Mouse (Mus musculus) layer of hippocampus, adult 8-10 months (tissue): ENCODE data around the gene Dlat. TPM values are rescaled to one million over a fixed set of nuclear protein-coding genes. Genes with fewer than 3 reads are reported as not detected.
A peak's percentile ranks its signal among the peaks of the same experiment; 100 is the strongest.

Experiments
- DNase-seq, 2 experiments: peaks; one replicate each; pipeline ENCODE4 v3.0.0; 2022; ENCODE audit warnings: low spot score in 2 of 2
- total RNA-seq, 4 experiments: library from RNA; stranded (reverse); gene quantifications; 2 replicates each; pipeline ENCODE4 v1.2.4; 2022

Gene Dlat
- total RNA-seq, result 100 to 1,000 TPM; 117 to 138 (median 125) TPM

DNA sequence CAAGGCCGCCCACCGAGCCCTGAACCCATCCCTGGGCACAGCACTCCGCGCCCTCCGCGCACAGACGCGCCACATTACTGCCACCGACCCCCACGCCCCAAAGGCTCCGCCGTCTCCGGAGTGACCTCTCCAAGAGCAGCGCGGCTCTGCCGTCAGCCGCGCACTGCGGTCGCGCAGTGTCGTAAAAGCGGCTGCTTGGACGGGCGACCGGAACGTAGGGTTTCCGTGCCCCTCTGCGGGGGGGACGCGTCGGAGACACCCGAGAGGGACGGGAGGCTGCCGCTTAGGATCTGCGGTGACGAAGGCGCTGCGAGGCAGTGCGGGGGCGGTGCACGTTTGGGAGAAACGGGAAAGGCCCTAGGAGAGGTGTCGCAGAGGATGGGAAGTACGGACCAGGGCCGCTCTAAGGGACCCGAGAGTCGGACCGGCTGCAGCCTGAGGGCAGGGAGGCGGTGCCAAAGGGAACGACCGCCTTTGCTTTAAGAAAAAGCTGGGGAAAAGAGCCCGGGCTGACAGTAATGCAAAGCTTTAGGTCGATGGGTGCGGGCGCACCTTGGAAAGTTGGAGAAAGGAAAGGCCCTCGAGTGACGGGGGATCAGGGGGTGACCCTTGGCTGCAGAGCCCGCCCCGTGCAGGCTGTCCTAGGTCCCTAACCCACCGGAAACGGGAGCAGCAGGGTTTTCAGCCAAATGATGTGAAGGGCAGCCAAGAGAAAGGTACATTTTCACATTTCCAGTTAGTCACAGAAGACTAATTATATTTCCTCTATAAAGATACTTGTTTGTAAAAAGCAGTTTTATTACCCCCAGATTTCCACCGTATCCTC, at the start of gene Dlat:
Gene Dlat, minus strand, starts transcription at position 389 of the 826 bp plus-strand sequence.
- peak; percentile 86 to 87 for DNase-seq

DNA sequence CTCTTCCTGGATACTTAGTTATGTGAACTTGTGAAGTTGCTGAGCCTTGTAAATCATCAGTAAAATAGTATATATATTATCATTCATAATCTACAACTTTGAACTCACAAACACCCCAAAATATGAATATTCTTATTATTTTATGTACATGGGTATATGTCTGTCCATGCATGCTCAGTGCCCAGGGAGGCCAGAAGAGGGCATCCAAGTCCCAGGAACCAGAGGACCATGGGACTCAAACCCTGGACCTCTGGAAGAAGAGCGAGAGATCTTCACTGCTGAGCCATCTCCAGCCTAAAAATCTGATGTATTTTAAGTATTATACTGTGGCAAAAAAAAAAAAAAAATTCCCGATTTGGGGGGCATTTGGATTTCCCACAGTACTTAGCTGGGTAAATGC, 49.5 kb upstream of the Dlat start:
- no peak for DNase-seq

DNA sequence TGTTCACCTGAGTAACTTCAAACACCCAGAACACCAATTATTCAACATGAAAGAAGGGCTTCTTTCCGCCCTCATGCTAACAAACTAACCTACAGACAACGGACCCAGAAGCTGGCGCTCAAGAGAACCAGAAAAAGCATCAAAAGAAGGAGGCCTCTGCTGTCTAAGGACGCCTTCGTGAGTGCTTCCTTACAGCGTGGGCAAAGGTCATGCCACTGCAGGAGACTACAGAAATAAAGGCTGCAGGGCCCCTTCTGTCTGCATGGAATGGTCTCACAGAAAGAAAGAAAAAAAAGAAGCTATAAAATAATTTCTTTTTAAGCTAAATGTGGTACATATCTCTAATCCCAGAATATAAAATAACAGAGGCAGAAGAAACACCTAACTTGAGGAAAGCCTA, 45.3 kb upstream of the Dlat start:
- no peak for DNase-seq

DNA sequence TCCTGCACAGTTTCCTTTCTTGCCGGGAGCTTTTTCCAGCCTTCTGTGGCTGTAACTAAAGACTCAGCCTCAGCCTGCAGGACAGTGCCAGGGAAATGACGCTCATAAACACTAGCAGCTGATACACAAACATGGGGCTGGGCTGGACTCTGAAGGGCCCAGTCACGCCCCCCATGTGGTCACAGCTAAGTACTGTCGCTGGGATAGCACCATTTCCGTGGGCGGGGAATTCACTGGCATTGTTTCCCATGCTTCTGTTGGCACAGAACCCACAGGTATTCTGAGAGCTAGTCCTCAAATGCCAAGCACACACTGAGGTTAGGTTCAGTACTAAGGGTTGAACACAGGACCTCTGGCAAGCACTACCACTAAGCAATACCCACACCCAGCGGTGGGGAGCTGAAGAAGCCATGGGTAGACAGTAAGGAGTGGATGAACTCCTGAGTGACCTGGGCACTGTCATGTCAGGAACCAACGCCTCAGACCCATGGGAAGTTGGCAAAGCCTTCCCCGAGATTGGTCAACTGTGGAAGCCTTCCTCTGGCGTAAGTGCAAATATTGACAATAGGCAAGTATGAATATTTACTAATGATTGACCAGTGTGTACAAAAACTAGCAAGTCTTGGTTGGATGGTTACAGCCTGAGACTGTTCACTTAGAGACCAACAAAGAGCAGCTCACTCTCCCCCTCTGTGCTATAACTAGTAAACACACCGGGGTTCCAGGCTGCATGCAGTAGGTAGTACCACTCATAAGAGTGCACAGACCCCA, 41.5 kb upstream of the Dlat start:
- peak in 1 of 2 experiments; percentile 31 for DNase-seq

GRCm38 (mm10) chr9:50698418-50699409, 39.1 kb upstream of the Dlat start:
- DNase-seq, result peak; percentile 45 to 61

- DNase-seq, result peak; percentile 82 to 86
Observed at GRCm38 (mm10) chr9:50697706-50698041, 38.1 kb upstream of the Dlat start.

DNA sequence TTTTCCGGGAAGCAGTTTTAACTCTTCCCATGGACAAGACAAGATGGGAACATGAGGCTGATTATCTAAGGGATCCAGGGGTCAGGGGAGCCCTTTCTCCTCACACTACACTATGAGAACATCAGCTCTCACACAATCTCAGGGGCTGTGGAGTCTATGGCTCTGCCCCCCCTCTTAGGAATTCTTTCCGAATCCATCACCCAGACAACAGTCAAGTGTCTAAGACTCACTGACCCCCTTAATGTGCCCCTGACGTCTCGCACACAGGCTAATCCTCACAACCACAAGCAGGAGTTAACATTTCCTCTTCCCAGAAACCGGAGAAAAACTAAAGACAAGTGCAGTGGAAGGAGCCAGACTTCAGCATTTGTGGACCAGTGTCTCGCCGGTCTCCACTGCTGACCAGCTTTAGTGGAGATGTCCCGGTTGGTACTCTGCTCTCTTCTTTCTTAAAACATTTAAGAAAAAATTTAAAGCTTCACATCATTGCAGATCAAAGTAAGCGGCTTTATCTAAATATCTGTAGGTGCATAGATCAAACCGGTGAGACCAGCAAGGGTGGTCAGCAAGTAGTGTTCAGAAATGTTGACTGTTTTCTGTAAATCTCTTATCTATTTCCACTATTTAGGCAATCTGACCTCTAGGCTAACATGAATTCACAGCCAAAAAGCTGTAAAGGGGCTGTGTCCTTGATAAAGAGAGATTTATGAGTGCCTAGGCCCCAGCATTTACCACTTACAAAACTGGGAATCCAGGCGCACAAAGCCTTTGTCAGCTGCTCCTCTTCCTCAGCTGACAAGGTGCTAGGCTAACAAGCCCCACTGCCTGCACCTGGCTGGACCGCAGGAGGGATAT, 37.5 kb upstream of the Dlat start:
- DNase-seq, result no peak

DNA sequence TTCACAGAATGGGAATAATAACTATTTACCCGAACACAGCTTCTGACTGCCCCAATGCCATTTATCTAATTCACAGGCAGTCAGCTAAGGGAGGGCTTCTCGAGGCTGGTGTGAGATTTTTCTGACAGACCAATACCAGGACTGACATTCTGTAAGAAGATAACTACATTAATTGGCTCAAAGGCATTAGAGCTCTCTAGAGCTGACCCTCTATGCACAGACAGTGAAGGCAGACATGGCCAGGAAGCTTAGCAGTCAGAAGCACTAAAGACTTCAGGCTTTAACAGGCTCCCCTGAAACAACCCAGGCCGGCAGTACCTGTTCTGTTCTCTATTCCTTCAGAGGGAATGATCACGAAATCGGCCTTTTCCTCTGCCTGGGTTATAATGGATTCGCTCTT, 35.6 kb upstream of the Dlat start:
- DNase-seq, result no peak

GRCm38 (mm10) chr9:50693631-50694030, 34.1 kb upstream of the Dlat start:
- peak in 1 of 2 experiments; percentile 38 for DNase-seq

DNA sequence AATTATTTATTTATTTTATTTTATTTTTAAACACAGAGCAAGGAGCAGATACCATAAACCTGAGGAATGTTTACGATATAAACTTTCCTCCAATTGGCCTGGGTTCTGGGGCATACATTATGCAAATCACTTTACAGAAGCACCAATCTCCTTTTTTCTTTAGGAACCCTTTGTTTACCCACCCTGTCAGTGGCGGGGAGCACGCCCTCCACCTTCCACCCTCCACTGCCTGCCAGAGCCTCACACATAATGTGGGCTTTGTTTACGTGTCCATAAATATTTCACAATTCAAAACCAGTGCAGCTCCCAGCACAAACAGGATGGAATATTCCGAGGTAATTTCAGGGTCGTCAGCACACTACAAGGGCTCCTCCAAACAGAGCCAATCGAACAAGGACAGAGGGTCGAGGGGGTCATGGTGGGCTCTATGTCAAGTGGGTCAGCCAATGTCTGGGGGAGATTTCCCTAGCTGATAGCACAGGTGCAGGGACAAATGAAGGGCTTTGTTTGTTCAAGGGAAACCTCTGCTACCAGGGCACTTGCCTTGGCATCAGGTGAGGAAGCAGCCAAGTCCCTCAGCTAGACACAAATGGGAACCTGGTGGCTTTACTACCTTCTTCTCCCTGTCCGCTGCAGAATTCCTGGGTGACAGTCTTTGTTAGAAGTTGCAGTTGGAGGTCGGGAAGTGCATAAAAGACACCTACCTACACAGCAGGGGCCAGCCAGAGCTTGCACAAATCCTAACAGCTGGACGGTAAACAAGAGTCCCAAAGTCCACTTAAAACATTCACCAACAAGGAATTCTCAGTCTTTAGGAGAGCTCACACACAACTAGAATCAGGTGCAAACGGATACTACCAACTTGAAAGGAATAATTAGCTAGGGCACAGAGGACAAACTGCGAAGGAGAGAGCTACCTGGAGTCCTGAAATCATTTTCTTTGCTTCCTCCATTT, 33.3 kb upstream of the Dlat start:
- DNase-seq, result no peak

- no peak for DNase-seq
Observed at GRCm38 (mm10) chr9:50686866-50687652, 27.5 kb upstream of the Dlat start.

DNA sequence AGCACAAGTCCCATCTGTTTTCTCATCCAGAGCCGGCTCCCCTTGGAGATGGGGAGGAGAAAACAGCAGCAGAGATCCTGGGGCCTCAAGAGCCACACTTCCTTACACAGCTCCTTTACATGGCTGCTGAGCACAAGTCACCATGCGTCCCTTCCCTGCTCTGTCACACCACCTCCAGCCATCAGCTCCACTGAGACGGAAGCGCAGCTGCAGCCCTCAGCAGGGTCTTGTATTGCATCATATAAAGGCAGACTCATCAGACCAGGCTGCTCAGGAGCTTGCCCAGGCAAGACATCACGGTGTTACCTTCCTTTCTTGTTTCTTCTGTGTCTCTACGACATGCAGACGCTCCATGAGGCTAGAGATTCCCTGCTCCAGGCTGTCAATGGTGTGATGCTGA, 22.1 kb upstream of the Dlat start:
- no peak for DNase-seq

- DNase-seq, result no peak
Observed at GRCm38 (mm10) chr9:50679406-50679805, 19.8 kb upstream of the Dlat start.

DNA sequence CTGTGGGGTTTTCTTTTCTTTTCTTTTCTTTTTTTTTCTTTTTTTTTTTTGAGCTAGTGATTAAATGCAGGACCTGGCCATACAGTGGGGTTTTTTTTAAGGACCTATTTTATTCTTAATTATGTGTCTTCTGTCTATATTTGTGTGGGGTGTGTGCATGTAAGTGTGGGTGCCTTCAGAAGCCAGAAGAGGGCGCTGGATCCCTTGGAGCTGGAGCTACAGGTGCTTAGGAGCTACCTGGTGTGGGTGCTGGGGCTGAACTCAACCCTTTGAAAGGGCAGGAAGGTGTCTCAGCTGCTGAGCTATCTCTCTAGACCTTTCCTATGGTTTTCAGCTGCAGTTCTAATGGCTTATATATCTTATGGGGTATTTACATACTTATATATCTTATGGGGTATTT, 15.2 kb upstream of the Dlat start:
- DNase-seq, result no peak

- DNase-seq, result peak in 1 of 2 experiments; percentile 35
Observed at GRCm38 (mm10) chr9:50670690-50671089, 11.1 kb upstream of the Dlat start.

DNA sequence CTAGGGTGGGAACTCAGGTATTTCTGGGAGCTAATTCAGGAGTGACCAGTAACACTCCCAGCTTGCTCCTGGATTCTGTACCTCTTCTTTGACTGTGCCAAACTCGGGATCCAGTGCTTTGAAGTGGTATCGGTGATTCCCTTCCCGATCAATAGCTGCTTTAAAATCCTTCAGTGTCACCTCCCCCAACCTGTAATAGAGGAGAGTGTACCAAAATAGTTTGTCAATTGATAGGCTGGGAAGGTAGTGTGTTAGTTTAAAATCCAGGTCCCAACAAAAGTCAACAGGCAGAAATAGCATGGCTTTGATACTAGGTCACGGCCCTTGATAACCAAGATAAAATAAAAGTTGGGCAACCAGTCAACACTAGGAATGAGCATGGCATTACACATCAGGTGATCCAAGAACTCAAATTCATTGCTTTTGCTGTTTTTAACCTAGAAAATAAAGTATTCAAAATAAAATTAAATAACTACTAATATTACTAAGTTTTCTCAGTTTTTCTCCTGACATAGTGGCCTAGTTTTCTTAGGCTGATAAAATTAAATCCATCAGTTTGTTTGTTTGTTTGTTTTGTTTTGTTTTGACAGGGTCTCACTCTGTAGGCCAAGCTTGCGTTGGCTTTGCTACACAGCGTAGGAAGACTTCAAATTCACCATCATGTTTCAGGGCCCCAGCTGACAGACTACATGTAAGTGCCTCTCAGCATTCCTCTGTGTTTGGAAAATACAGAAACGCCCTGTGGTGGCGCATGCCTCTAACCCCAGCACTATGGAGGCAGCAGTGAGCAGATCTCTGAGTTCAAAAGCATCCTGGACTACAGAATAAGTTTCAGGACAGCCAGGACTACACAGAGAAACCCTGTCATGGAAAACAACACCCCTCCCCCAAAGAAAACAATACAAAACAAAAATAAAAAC, 8.3 kb upstream of the Dlat start:
- no peak for DNase-seq

DNA sequence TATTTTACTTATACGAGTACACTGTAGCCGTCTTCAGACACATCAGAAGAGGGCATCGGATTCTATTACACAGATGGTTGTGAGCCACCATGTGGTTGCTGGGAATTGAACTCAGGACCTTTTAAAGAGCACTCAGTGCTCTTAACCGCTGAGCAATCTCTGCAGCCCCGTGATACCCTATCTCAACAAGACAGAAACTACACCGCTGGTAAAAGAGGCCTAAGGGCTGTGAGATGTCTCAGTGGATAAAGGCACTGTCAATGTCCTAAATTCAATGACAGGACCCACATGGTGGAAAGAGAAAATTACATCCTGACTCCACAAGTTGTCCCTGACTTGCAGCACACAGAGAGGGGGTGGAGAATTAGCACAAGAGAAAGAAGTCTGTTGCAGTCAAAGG, 6.9 kb upstream of the Dlat start:
- no peak for DNase-seq
